ENCODE assay signal across 13 mouse cellular contexts in genomic region chr1:161888823-161889222, GRCm38 (mm10).
"Had no signal": no experiment of that assay in that cellular context is flagged by ENCODE, and none has a peak within 500 bp of the region (broad histone marks: within the 10 kb centered on the region; RNA-seq: fewer than 3 reads in every experiment).

No protein-coding gene starts in this region.

- ATAC-seq: midbrain, embryonic 16.5 days had no signal

- DNase-seq: lung, adult 18-20 months; lung, embryonic 14.5 days; lung, postnatal 10 days; lung, postnatal 4 days; midbrain, embryonic 14.5 days; retina, postnatal 1 day; right cerebral cortex, adult 18-20 months; right cerebral cortex, postnatal 25 days; right cerebral cortex, postnatal 4 days; spleen, adult 18-20 months; thymus, adult 2 months; thymus, postnatal 25 days had no signal
